Mouse (Mus musculus): Measurements from ENCODE around the gene Hoxa2.

DNA sequence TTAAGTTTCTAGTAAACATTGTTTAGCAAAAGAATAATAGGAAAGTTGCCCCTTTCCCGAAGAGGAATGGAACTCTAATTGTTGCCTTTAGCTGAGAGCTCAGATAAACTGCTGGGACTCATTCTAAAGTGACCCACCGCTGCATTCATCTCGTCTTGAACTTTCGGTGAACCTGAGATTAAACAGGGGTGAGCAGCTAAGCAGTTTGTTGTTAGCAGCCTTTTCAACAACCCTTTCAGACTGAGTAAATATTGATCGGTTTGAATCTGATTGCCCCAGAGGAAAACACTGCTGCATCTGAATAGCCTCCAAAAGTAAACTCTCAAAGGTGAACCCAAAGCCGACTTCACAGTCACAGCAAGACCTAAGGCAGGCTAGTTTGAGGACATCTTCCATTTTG, 11.4 kb downstream of the Hoxa2 start:
- TF ChIP-seq CTCF (IDR thresholded peaks at IDR 0.05; ENCODE audit: insufficient read depth, low read depth, low read length) (no peak), POLR2A (IDR thresholded peaks at IDR 0.05; ENCODE audit: insufficient read depth, low read depth, low read length) (no peak)

Measured in olfactory bulb, adult 2 months (tissue).